Mouse (Mus musculus): ENCODE measurements at regions not wholly inside any gene's neighbourhood (a gene's known extent, or its start where the extent isn't known, plus 50 kb on each side); places are given as distances from the start of the nearest gene placed in this dataset.

DNA sequence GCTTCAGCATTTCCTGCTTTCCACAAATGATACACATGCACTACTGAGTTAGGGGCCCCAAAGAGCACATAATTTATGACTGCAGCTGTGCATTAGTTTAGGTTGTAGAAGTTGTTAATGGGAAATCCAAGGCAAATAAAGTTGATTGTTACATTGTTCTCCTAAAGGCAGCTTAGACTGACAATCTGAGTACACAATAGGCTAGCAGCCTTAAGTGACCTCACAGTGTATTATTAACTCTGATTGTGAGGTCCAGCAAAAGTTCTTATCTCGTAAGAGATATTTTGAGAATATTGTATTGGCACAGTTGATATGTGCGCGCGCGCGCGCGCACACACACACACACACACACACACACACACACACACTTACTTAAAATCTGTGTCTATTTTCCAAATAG is 70.5 kb upstream of the Yae1d1 start:
- DNase-seq (ENCODE audit: low spot score in 2 of 2), result no peak

GRCm38 (mm10) chr13:18060265-18060664 is 67.1 kb upstream of the Yae1d1 start:
- no peak for DNase-seq (ENCODE audit: low spot score in 2 of 2)

GRCm38 (mm10) chr13:18057231-18057912 is 64.2 kb upstream of the Yae1d1 start:
- DNase-seq (ENCODE audit: low spot score in 2 of 2), result peak; percentile 57 to 71

DNA sequence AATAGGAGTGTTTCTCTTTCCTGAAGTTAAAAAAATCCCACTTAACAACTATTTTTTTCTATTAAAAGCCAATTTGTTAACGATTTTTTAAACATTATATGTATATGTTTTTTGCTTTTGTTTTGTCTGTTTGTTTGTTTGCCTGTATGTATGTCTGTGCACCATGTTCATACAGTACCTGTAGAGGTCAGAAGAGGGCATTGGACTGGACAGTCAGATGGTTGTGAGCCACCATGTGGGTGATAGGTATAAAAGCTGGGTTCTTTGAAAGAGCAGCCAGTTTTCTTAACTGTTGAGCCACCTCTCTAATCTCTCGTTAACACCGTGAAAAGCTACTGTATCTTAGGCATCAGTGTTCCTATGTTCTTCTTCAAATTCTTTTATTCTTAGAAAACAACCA is 63.7 kb upstream of the Yae1d1 start:
- no peak for DNase-seq (ENCODE audit: low spot score in 2 of 2)

DNA sequence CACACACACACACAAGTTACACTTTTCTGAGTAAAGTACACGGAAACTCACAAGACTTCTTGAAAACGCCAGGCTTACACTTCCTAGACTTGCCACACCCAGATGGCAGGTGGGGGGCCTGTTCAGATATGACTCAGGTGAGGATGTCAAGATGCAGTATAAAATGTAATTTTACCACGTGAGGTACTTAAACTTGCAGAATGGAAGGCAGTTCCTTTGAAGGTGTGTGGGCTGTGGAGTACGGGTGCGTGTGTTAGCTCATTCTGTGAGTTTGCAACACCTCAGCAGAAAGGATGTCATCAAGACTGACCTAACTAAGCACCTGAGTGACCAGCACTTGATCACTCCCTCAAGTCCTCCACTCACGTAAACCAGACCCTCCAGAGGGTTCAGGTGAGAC is 50.0 kb upstream of the Yae1d1 start:
- no peak for DNase-seq (ENCODE audit: low spot score in 2 of 2)
